Mouse (Mus musculus) hindbrain, postnatal 0 days (tissue): ENCODE results near the gene Mctp1. TPM values are rescaled to one million over a fixed set of nuclear protein-coding genes. Genes with fewer than 3 reads are reported as not detected.

Source experiments
- ATAC-seq: fragments of 200-750 bp; cut with Nextera tagmentation; 2 replicates; pipeline ENCODE4 v1.8.0; 2017; ENCODE audit warnings: mild to moderate bottlenecking, moderate TSS enrichment, moderate library complexity
- DNase-seq: peaks from one replicate; pipeline ENCODE4 v3.0.0-alpha.2; 2015; ENCODE audit warnings: low spot score
- H3K27ac ChIP-seq: fragments of 300-500 bp; sonication (generic); 2 replicates; pipeline ENCODE4 v1.5.1; 2014; ENCODE audit warnings: mild to moderate bottlenecking
- H3K27me3 ChIP-seq: fragments of 300-500 bp; sonication (generic); 2 replicates; pipeline ENCODE4 v1.6.1; 2014; ENCODE audit warnings: low read length, mixed read lengths; ENCODE audit not compliant: insufficient read depth
- H3K36me3 ChIP-seq: fragments of 300-500 bp; sonication (generic); 2 replicates; pipeline ENCODE4 v1.6.1; 2014; ENCODE audit warnings: low read length, mixed read lengths; ENCODE audit not compliant: insufficient read depth
- H3K4me1 ChIP-seq: fragments of 300-500 bp; sonication (generic); 2 replicates; pipeline ENCODE4 v1.6.1; 2014; ENCODE audit warnings: antibody characterized with exemption, low read length, mixed read lengths; ENCODE audit not compliant: insufficient read depth
- H3K4me2 ChIP-seq: fragments of 300-500 bp; sonication (generic); 2 replicates; pipeline ENCODE4 v1.6.1; 2014; ENCODE audit warnings: low read depth, mild to moderate bottlenecking, low read length, moderate library complexity, mixed read lengths
- H3K4me3 ChIP-seq: fragments of 300-500 bp; sonication (generic); 2 replicates; pipeline ENCODE4 v1.5.1; 2014; ENCODE audit warnings: low read length
- H3K9ac ChIP-seq: fragments of 300-500 bp; sonication (generic); replicated peaks from 2 replicates; pipeline ENCODE4 v1.6.1; 2014; ENCODE audit warnings: mild to moderate bottlenecking, low read length, moderate library complexity, mixed read lengths
- H3K9me3 ChIP-seq: fragments of 300-500 bp; sonication (generic); 2 replicates; pipeline ENCODE4 v1.6.1; 2016; ENCODE audit warnings: low read length, mixed read lengths
- CTCF ChIP-seq: IDR thresholded peaks from 2 replicates; pipeline ENCODE4 v1.5.1; 2016; ENCODE audit warnings: antibody characterized with exemption, control low read depth, low read depth
- WGBS: fragments of 180-500 bp; shearing (Covaris S2); extraction: QIAGEN DNeasy Blood & Tissue Kit; methylation state at CpG from one replicate; pipeline ENCODE4 v1.1.7; 2014; 5-methylcytosine and 5-hydroxymethylcytosine counted together
- polyA plus RNA-seq: library from polyadenylated mRNA; unstranded; fragments of >200 nt; fragmentation: Nextera tagmentation; extraction: Ambion mirVana; gene quantifications from 2 replicates; pipeline ENCODE4 v1.2.1, GENCODE M21; 2015
- total RNA-seq: library from RNA; depleted of rRNA; stranded (reverse); fragments of >200 nt; gene quantifications from 2 replicates; pipeline ENCODE4 v1.2.3, GENCODE M21; 2014; rRNA removed

Mctp1 gene
- total and polyA plus RNA-seq, 2 experiments from 2014 or later, result 4.9 to 8.3 TPM

DNA sequence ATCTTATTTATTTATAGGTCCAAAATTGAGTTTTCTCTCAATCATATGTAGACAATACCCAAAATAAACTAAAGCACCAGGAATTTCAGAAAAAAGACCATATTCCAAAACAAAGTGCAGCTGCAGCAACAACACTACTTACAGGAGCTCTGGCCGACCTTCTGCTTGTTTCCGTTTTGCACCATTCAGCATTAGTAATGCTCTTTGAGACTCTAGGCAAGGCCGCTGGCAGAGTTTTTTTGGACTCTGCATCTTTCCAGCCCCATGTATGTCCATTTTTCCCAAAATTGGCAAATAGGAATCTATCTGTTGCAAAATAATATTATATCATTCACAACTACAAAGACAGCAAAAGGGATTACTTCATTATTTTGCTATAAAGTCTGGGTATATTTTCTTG is 665.4 kb downstream of the Mctp1 start:
- no peak for TF ChIP-seq CTCF
- Histone ChIP-seq H3K4me2 (no peak overlapping the region), H3K9me3 (no peaks in the 10 kb centered on the region), H3K4me3 (no peak overlapping the region), H3K27ac (no peak overlapping the region), H3K9ac (no peak overlapping the region), H3K36me3 (no peaks in the 10 kb centered on the region), H3K4me1 (no peaks in the 10 kb centered on the region), H3K27me3 (no peaks in the 10 kb centered on the region)
- WGBS, result 76% methylated on average over 3 of the region's 3 CpGs
- DNase-seq, result no peak
- ATAC-seq, result no peak

- ATAC-seq, result no peak
- no peak for TF ChIP-seq CTCF
- Histone ChIP-seq H3K4me2 (no peak overlapping the region), H3K4me1 (no peaks in the 10 kb centered on the region), H3K9ac (no peak overlapping the region), H3K36me3 (no peaks in the 10 kb centered on the region), H3K27ac (no peak overlapping the region), H3K9me3 (no peaks in the 10 kb centered on the region), H3K4me3 (no peak overlapping the region), H3K27me3 (no peaks in the 10 kb centered on the region)
- 100% methylated on average over 1 of the region's 1 CpGs for WGBS
- no peak for DNase-seq
These were observed 678.9 kb downstream of the Mctp1 start for GRCm38 (mm10) chr13:77063221-77063620.

GRCm38 (mm10) chr13:77068847-77069246 is 684.5 kb downstream of the Mctp1 start:
- no peak for ATAC-seq
- 100% methylated on average over 1 of the region's 1 CpGs for WGBS

GRCm38 (mm10) chr13:77072030-77072429 is 687.7 kb downstream of the Mctp1 start:
- no peaks in the 10 kb centered on the region for H3K9me3 ChIP-seq
- H3K36me3 ChIP-seq, result no peaks in the 10 kb centered on the region
- no peak for ATAC-seq
- H3K4me1 ChIP-seq, result no peaks in the 10 kb centered on the region
- TF ChIP-seq CTCF, result no peak
- H3K4me3 ChIP-seq, result no peak overlapping the region
- no peaks in the 10 kb centered on the region for H3K27me3 ChIP-seq
- H3K4me2 ChIP-seq, result no peak overlapping the region
- DNase-seq, result no peak
- no peak overlapping the region for H3K9ac ChIP-seq
- H3K27ac ChIP-seq, result no peak overlapping the region

More at GRCm38 (mm10) chr13:77068847-77069246, 684.5 kb downstream of the Mctp1 start:
- DNase-seq, result no peak
- Histone ChIP-seq H3K9me3 (no peaks in the 10 kb centered on the region), H3K4me2 (no peak overlapping the region), H3K27ac (no peak overlapping the region), H3K4me3 (no peak overlapping the region), H3K9ac (no peak overlapping the region), H3K36me3 (no peaks in the 10 kb centered on the region), H3K4me1 (no peaks in the 10 kb centered on the region), H3K27me3 (no peaks in the 10 kb centered on the region)
- TF ChIP-seq CTCF, result no peak

Other genes with a start within 250 kb of the Mctp1 start
- not detected in 2 replicates for gene Fam81b, start 79.5 kb upstream of the Mctp1 start, total RNA-seq
- 1.2 and 1.3 TPM in 2 replicates for gene Fam81b, start 79.5 kb upstream of the Mctp1 start, polyA plus RNA-seq